Mouse (Mus musculus) 3134 (cell line): ENCODE data around the gene Fbxo8.

ENCODE experiments used
- DNase-seq: peaks from one replicate; pipeline ENCODE4 v3.0.0-alpha.2; 2011; ENCODE audit warnings: low spot score; ENCODE audit not compliant: insufficient read length; ENCODE audit errors: extremely low read depth

Fbxo8 gene

DNA sequence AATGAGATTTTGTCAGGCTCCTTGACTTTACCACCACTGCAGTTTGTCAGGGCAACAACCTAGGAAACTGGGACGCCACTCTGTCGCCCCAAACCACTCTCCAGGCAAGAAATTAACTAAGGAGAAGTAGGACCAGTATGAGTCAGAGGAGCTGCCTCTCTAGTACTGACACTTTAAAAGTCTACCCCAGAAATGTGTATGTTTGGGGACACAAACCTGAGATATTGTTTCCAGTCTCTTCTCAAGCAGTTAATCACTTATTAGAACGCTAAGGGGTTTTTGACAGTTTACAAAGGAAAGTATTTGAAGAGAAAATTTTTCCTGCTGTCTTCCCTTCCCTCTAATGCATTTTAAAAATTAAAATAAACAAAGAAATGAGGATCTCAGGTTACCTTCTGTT lies 55.6 kb downstream of the Fbxo8 start:
- no peak for DNase-seq

- DNase-seq: no peak
These were observed 60.8 kb downstream of the Fbxo8 start for GRCm38 (mm10) chr8:56611736-56612135.

DNA sequence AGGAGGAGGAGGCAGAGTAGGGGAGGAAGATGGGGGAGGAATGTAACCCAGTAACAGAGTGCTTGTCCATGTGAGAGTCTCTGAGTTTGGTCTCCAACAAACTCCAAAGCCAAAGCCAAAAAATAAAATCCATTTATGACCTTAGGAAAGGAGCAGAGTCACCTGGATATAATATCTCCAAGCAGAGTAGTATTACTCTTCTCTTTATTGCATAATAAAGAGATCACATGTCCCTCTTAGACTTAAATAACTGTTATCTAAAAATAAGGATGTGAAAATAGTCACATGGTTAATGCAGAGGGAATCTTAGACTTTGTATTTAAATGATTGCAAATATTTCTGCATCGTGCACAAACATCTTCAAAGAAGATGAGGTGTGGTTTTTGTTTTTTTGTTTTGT lies 63.3 kb downstream of the Fbxo8 start:
- DNase-seq: no peak

DNA sequence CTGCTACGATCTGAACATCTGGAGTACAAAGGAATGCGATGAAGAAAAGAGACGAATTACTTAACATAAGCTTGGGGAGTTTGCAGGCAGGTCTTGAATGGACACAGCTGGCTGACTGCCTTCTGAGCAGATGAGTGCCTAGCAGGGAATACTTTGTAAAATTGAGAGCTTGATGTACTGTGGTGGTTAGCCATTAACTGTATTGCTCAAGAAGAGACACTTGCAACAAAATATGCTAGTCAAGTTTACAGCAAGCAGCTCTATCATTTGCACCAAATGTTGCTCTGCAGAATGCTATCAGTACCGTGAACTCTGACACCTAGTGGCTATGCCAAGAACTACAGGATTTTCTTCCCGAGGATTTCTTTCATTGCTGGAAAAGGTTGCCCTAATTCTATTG lies 64.1 kb downstream of the Fbxo8 start:
- DNase-seq: no peak

GRCm38 (mm10) chr8:56616260-56616659 lies 65.4 kb downstream of the Fbxo8 start:
- DNase-seq: no peak

DNA sequence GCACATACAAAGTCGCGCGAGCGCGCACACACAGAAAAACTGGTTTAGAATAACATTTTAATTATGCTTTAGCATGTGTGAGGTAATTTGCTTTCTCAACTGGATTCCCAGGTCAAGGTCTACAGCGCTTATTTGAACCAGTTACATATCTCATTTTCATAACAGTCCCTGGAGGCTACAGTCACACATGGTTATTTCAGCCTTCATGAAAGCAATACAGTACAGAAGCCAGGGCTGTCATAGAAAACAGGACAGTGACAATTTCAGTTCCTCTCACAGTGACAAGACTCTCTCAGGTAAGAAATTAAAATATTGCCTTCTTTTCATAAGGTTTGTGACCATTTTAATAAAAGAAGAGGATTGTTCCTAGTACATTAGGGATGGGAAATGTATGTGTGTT lies 66.4 kb downstream of the Fbxo8 start:
- no peak for DNase-seq

DNA sequence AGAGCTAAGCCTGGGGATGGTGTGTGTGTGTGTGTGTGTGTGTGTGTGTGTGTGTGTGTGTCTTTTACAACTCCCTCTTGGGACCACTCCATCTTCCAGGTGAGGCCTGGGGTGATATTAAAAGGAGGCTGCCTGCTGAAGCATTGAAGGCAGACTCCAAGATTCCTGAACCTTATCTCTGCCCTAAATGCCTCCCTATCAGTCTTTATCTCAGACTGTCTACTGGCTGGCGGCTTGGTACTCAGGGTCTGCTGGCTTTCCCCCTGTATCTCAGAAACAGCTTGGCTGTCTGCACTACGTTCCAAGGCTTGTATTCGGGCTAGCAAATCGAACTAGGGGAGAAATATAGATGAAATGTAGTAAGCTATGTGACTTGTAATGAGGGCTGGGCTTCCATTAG lies 68.2 kb downstream of the Fbxo8 start:
- DNase-seq: no peak

- DNase-seq: no peak
These were observed 68.7 kb downstream of the Fbxo8 start for GRCm38 (mm10) chr8:56619571-56619970.

DNA sequence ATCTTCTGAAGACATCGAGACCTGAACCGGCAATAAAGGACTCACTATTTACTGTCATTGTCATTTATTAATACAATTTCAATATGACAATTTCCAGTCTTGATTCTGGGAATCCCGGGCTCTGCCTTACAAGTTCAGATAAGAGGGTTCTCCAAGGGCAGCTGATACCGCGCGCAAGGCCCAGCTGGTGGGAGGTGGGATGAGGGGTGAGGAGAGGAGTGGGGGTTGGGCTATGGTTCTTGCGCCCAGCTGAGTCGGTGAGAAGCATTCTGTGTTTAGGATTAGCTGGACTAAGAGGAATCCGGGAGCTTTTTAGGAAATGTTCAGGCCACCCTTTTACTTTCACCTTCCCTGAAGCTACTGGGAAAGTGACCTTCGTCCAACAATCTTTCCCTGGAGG lies 69.8 kb downstream of the Fbxo8 start:
- DNase-seq: no peak

DNA sequence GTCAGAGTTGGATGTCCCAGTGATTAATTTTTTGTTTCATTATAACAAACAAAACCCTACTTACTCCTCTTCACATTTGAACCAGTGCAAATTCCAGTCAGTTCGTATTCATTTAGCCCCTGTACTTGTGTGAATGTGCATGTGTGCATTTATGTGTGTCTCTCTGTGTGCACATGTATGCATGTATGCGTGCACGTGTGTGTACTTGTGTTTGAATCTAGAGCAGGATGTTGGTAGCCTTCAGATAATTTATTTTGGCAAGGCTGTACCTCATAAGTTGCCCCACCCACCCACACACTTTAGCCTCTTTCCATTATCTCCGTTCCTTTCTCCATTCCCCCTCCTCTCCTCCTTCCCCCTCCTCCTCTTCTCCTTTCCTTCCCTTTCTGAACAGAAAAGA lies 70.2 kb downstream of the Fbxo8 start:
- DNase-seq: no peak

DNA sequence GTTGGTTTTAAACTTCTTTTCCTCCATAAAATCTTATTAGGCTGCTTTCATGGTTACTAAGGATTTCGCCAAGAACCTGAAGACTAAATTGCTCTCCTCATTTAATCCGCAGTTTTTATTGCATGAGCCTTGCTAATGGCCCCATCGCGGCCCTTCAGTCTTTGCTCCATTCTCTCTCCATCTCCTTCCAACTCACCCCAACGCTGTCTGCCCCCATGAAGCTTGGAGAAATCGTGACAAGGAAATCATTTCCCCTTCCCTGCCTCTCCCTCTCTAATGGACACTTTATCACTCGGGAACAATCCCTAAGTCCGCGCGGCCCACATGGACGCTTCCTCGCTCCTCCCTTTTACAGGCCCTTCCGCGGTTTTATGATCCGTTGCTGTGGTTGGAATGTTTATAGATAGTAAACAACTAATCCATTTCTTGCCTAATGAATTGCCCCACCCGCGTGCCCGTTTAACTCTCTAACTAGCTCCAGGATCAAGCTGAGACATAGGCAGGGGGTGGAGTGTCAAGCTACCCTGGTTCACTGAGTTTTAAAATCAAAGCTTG lies 71.7 kb downstream of the Fbxo8 start:
- no peak for DNase-seq

DNA sequence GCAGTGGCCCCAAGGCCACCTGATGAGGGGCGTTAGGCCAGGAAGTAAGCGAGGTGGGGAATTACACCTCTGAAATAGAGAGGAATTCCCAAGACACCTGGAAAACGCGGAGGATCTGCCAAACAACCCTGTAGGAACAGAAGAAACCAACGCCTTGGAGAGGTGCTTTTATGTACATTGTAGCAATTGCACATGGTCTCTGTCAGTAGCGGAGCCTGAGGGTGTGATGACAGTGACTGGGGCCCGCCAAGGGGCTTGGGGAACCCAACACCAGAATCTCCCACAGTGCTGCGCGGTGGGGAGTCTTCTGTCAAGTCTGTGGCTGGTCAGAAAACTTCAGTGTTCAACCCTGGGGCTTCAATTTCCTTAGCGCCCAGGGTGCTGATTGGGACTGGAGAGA lies 72.5 kb downstream of the Fbxo8 start:
- DNase-seq: no peak

- DNase-seq: no peak
These were observed 78.3 kb downstream of the Fbxo8 start for GRCm38 (mm10) chr8:56629160-56629559.

DNA sequence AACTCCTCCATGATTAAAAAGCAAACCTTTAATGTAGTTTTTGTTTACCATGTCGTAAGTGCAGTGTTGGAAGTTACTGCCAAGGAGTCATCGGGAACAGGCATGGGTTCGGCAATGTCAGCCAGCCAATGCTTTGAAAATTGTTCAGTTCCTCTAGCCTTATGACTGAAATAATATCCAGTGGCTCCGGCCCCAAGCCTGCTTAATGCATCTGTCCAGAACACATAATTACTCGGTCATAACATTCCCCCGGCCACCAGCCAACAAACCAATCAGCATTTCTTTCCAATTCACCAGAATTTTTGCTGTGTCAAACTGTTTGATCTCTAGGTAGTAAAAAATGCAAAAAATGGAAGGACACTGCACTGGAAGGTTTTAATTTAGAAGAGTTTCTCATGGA lies 88.4 kb downstream of the Fbxo8 start:
- DNase-seq: no peak
